Mouse (Mus musculus): ENCODE results near the gene 1700020N15Rik. TPM values are rescaled to one million over a fixed set of nuclear protein-coding genes. Genes with fewer than 3 reads are reported as not detected.

The 1700020N15Rik gene
- not detected in 2 replicates for polyA plus RNA-seq (2012; rRNA removed)

GRCm38 (mm10) chrX:69945000-69945399 is at the start of gene 1700020N15Rik:
Gene 1700020N15Rik (plus strand): TSS chrX:69945300.

